Mouse (Mus musculus) adrenal gland, postnatal 4 days (tissue): ENCODE data around the gene Prkrip1. TPM values are rescaled to one million over a fixed set of nuclear protein-coding genes. Genes with fewer than 3 reads are reported as not detected.
A peak's percentile ranks its signal among the peaks of the same experiment; 100 is the strongest.
"Not testable (repeated sequence)": the region's sequence is repeated elsewhere in the genome, so short reads cannot be mapped to it uniquely, and the experiment has no call there.

ENCODE experiments used
- DNase-seq, 2 experiments: peaks; one replicate each; pipeline ENCODE4 v3.0.0; 2021 to 2022; ENCODE audit warnings: low spot score in 2 of 2, mixed read lengths in 2 of 2
- total RNA-seq, 2 experiments: library from RNA; stranded (reverse); gene quantifications; 2 replicates each; pipeline ENCODE4 v1.2.3; 2021

Gene Prkrip1
- total RNA-seq, 2 experiments from 2014 or later: 35.4 to 36.7 TPM

DNA sequence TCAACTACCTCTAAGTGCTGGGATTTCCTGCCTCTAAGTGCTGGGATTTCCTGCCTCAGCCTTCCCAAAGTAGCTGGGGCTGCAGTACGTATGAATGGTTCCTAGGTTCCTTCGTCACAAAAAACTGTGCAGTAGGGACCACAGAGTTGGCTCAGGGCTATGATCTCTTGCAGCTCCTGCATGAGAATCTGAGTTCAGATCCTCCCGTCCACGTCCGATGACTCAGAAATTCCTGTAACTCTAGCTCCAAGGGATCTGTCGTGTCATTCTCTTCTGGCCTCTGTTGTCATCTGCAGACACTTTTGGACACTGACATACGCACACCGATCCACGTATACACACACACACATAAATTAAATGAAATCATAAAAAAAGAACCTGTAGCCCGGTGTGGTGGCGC is 14.0 kb upstream of the Prkrip1 start:
- DNase-seq: no peak

DNA sequence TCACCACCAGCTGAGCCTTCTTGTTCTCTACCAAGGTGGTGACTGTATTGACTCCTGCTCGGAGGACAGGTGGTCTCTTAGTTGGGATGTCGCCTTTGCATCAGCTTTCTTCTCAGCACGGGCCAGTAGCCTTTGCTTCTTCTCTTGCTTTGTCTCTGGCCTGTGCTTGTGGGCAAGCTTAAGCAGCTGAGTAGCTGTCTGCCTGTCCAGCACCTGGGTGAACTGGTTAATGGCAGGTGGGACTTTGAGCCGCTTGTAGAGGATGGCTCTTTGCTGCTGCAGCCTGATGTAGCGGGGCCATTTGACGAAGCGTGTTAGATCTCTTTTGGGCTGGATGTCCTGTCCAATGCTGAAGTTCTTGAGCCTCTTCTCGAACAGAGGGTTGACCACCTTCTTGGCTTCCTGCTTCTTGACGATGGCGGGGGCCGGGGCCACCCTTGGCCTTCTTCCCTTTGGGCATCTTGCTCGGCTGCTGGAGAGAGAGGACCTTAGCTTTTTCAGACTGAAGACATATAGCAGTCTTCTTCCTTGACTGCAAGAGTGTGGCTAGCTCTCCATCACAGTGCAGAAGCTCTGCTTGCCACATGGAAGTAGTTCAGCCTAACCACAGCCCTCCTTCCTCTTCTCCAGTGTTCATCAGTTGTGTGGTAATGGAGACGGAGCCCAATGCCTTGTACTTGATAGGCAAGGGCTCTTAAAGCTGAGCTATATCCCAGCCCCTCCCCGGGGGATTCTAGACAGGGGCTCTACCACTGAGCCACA is 12.8 kb upstream of the Prkrip1 start:
- not testable (repeated sequence) for DNase-seq

DNA sequence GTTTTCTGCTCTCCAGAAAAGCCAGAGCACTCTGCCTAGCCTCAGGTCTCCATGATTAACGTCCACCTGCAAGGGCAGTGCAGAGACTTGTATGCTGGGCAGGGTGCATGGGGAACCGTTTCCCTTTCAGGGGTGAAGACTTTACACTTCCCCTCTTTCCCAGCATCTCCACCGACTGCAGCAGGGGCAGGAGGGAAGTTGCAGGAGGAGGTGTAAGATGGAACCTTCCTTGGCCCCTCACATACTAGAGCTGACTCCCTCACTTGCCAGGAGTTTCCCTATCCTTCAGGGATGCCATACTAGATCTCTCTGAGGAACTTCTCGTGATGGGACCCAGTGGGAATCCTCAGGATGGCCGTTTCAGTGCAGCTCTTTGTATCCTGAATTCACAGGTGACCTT is 11.8 kb upstream of the Prkrip1 start:
- no peak for DNase-seq

DNA sequence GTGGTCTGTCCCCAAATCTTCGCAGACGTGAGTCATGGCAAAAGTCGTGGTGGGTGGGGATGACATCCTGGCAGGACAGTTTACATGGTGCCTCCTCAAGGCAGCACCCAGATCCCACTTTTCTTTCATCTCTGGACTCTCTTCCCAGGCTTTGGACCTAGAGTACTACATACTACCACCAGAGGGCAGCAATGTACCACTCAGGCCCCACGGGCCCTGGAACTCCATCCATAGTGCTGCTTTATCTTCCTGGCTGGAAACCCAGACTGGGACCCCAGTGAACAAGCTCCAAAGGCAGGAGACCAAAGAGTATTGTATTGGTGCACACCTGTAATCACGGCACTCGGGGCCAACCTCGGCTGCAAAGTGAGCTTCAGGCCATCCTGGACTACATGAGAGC is 3.1 kb upstream of the Prkrip1 start:
- DNase-seq: peak in 1 of 2 experiments; percentile 52

DNA sequence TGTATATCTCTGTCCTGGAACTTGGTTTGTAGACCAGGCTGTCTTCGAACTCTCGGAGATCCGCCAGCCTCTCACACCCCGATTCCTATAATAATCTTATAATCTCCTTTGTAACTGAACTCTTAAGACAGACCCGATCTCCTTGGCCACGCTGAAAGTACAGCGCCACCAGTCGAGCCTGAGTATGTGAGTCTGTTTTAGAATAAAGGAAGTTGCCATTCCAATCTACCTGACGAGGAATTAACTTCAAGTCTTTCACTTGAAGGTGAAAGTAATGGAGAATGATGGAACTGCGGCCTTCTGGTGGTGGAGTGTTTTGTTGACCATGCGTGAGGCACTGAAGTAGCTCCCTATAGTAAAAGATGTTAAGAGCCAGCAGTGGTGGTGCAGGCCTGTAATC is 763 bp upstream of the Prkrip1 start:
- no peak for DNase-seq

DNA sequence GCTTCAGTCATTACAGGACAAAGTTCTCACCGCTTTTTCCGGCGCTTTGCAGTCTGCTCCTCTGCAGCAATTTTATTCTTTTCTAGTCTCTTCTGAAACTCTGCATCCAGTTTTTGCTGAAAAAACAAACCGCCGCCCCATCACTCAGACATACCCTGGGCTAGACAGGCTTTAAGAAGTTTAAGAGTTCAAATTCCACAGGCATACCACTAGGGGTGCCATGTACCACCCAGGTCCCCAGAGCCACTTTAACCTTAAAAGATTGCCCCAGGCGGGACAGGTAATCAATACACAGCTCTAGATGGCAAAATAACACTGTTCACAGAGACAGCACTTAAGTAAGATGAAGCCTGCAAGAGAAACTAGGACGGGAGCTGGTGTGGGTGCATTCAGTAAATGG is 6.9 kb downstream of the Prkrip1 start:
- DNase-seq: no peak

DNA sequence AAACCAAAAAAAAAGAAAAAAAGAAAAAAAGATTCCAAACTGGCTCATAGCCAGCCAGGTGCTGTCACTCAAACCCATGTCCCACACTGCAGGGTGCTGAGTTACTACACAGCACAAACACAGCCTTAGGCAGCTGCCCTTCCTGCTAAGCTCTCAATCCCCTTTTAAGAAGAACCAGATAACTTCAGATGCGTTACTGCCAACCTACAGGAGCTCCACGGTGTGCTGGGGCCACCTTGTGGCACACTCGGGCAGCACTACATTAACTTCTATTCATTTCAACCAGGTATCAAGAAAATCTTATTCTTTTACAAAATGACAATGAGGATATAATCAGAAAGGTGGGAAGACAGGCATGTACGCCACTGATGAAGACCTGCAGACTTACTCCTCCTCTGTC is 12.0 kb downstream of the Prkrip1 start:
- DNase-seq: no peak

DNA sequence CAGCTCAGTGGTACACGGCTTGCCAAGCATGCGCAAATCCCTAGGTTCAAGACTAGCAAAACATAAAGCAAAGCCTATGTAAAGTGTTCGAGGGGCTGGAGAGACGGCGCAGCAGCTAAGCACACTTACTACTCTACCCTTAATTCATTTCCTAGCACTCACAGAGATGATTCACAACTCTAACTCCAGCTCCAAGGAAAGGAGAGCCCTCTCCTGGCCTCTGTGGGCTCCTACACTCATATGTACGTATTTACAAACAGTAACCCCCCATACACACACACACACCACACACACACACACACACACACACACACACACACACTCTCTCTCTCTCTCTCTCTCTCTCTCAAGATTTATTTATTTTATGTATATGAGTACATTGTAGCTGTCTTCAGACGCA is 15.0 kb downstream of the Prkrip1 start:
- DNase-seq: no peak

DNA sequence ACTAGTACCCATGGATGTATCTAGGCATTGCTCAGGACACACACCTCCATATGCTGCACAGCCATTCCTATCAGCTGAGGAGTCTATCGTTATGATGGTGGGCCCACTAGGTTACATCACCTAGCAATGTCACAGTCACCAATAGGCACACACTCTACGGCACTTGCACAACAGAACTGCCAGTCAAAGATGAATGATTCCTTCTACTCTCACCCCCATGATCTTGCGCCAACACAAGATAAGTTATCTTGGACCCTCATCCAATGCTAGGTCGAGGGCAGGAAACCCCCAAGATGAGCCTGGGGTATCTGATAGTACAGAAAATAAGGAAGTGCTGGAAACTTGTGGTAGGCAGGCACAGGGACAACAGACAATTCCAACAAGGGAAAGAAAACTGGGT is 15.9 kb downstream of the Prkrip1 start:
- DNase-seq: no peak

DNA sequence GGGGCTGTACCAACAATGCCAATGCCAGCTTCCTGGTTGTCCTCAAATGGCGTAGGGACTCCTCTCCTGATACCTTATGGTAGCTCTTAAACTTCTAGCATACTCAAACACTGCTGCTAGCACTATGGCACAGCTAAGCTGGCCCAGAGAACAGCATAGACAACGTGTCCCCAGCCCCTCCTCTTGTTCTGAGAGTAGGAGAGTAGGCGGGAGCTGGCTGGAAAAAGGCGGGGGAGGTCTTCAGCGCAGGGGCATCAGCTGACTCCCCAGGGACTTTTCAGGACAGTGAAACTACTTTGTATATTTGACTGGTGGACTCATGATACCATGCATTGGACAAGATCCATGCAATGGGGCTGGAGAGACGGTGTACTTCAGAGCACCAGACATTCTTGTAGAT is 16.7 kb downstream of the Prkrip1 start:
- DNase-seq: no peak

DNA sequence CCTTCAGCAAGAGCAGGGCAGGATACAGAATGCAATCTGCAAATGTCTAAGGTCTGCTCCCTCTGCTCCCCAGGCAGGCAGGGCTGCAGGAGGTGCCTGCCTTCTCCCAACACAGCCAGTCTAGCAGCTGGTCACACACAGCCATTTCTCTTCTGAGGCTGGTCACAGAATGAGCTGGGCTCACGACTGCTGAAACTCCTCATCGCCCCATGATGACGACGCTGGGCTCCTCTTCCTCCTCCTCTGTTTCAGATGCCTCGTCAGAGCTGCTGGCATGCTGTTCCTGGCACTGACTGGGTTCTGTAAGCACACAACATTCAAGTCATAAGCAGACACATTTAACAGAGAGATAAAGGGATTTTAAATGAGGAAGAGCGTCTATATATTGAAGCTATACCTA is 17.6 kb downstream of the Prkrip1 start:
- no peak for DNase-seq

DNA sequence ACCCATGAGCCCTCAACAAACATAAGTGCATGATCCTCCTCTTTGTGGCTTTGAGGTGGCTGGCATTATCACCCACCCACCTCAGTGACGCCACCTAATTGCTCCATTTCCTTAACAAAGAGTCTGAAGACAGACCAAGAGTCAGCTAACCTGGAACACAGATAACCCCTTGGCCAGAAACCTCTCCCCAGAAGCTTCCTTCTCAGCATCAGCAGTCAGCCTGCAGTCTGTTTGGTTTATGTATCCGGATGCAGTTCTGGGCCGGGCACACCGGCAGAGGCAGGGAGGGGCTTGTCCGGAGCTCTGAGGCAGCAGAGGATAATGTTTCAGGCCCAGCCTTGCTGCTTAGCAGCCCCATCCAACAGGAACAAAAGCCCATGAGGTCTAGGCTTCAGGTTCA is 19.2 kb downstream of the Prkrip1 start:
- DNase-seq: no peak

DNA sequence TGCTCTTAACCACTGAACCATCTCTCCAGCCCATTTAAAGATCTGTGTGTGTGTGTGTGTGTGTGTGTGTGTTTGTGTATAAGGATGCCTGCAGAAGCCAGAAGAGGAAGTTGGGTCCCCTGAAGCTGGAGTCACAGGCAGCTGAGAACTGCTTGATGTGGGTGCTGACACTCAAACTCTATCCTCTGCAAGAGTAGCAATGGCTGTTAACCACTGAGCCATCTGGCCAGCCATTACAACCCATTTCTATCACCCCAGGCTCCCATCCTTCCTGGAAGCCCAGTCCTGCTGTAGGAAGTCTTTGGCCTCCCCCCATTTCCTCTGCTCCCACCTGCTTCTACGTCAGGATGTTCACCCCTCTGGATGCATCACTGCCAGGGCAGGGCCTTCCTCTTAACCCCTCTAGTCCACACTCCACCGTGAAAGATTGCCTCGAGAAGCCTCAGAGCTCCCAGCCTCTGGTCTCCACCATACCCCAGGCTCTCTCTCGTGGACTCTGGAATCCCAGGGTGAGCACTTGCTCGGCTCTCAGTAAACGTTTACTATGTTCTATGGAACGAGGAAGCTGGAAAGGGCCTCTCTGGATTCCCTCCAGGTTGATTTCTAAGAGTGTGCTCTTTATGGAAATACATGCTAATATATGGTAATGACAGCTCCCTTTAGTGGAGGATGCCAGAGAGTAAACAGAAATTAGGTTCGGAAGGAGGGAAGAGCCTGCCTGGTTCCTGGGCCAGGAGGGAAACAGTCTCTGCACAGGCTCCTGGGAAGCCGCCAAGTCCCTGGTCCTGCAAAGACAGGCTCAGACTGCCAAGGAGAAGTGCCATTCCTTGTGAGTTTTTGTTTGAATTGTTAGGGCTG is 24.9 kb downstream of the Prkrip1 start:
- no peak for DNase-seq

DNA sequence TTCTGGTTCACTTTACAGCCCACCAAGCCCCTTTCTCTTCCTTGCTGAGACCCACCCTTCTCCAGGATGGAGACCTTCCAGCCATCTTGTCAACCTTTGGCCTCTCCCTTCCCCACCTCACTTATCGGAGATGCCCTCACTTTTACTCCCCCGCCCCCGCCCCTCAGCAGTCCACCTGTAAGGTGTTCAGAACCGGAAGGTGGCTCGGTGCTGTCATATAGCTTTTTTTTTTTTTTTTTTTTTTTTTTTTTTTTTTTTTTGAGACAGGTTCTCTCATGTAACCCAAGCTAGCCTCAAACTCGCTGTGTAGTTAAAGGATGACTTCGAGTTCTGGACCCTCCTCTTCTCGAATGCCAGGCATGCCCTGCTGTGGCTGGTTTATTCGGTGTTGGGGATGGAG is 25.8 kb downstream of the Prkrip1 start:
- DNase-seq: no peak

DNA sequence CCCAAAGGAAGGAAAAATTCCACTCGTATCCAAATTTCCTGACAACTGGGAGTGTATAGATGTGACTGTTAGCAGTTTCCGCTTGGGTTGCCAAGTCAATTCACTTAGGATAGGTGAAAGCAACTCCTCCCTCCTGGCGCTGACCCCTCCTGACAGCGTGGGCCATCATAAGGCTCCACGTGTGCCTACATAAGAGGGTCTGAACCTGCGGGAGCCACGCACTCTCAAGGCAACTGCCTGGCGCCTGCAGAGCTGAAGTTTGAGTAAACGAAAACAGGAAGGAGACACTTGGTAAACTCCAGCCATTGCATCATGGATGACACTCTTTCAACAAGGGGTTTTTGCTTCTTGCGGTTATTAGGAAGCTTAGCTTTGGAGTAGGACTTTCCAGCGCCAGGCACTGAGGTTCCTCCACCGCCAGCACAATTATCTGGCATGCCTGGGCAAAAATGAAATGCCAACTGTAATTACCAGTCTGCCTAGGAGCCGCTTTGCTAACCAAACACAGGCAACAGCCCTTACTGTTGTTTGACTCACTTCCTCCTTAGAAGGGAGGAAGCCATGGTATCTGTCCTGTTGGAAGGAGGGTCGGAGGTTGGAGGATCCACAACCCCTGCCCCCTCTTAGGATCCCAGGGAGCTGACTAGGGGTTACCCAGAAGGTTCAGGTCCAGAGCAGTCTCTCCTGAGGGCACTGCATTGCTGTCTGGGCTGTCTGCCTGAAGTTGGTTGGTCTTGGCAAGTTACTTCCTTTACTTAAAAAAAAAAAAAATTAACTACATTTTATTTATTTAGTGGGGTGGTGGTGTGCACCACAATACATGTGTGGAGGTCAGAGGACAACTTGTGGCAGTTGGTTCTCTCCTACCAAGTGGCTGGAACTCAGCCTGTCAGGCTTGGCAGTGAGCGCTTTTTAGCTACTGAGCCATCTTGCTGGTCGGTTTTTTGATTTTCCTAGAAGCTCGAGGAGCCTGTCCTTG is 27.1 kb downstream of the Prkrip1 start:
- no peak for DNase-seq

DNA sequence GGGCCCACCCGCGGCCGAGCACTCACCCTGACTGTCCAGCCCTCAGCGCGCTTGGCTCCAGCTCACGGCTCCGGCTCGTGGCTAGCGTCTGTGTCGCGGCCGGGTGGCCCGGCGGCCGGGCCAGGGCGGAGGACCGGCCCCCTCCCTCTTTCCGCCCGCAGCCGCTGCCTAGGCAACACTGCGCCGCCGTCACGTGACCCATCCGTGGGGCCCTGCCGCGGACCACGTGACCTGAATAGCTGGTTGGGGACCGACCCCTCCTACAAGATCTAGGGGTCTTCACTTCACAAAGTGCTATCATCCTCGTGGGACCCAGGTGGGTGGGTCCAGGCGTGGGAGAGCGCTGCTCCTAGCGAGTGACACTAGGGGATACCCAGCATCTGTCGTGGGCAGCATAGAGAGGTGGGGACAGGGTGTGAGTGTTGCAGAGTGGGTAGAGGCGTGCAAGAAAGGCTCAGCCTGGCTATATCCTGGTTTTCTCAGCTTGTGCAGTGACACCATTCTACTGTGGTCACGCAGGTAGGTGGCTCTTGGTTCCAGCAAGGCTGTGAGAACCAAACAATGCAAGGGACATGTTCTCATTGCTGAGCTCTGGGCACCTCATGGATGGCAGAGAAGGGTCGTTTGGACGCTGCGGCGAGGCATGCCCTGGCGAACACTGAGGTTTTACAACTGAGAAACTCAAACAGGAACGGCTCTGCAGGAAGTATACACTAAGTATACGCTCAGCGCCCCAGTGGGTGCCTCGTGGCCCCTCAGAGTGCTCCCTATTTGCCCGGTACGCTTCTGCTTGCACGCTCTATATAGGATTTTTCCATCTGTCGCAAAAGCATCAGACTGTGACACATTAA is 28.0 kb downstream of the Prkrip1 start, which contains the start of gene Orai2:
TSS of gene Orai2 (minus strand) at position 202 of the 851 bp plus-strand sequence.
- DNase-seq: peak; percentile 41 to 51

DNA sequence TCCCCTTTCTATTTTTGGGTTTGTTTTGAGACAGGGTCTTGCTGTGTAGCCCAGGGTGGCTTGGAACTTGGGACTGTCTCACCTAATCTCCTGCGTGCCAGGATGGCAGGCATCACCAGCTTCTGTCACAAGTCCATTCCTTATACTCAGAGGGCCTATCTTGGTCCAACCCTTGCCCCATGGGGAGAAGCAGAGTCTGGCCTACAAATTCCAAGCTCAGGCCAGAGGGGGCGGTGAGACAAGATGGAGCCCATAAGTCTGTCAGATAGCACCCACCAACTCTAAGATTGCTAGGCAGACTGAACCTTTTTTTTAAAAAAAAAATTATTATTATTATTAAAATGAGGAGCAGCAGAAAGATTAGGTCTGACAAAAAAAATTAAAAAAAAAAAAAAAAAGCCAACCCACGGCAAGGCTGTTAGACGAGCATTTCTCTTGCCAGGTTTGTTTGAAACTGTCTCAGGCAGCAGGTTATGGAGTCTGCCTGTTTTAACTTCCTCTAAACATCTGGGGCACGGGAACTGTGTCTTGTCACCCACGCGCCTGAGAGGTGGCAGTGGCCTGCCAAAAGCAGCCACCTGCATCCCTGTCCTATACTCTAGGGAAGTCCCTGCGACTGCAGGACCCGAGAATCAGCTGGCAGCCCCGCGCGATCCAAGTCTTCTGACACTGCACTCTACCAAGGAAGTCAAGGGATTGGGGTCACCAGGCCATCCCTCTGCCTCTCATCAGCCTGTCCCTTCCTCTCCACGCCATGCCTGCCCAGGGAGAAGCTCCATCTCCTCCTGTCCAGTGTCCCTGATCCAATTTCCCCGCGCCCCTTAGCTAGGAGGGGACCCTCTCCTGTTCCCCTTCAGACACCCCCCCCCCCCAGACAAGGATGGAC is 28.9 kb downstream of the Prkrip1 start:
- DNase-seq: no peak

DNA sequence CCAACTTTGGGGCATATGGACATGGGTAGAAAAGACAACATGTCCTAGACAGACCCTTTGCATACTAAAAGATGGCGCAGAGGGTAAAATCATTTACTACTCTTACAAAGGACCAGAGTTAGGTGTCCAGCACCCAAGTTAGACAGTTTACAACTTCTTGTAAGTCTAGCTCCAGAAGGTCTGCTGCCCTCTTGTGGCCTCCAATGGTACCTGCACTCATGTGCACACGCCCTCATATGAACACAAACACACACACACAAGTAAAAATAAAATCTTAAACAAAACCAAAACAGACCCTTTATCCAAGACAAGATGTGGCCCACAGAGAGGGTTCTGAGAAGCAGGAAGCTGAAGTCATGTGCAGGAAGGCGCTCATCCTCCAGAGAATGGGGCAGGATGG is 30.7 kb downstream of the Prkrip1 start:
- DNase-seq: no peak

DNA sequence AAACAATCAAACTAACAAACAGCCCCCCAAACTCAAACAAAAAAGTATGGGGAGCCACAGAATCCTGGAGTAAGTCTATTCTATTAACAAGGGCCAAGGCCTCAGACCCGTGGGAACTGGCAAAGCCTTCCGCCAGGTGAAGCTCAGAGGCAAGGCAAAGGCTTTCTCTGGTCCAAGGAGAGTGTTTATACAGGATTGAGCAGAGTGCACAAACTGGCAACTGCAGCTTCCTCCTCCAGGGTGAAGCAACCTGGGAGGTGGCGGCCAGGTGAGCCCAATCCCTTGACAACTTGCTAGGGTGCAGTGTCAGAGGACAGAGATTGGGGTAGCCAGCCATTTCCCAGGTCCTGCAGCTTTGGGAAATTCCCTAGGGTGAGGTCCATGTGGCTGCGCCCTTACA is 31.5 kb downstream of the Prkrip1 start:
- no peak for DNase-seq
